Mouse (Mus musculus): ENCODE measurements around the gene Olfr1160. TPM values are rescaled to one million over a fixed set of nuclear protein-coding genes. Genes with fewer than 3 reads are reported as not detected.

The Olfr1160 gene
- polyA plus RNA-seq (2015; fragmentation: Nextera tagmentation; extraction: Ambion mirVana): not detected in 2 replicates

GRCm38 (mm10) chr2:88007515-88008318 is at the start of gene Olfr1160:
Gene Olfr1160, minus strand, starts transcription at chr2:88008268.

GRCm38 (mm10) chr2:88051029-88051428 is 43.0 kb upstream of the Olfr1160 start, which contains the start of gene Olfr1162:
Gene Olfr1162, minus strand, starts transcription at chr2:88051129.

GRCm38 (mm10) chr2:88037599-88037998 is 29.5 kb upstream of the Olfr1160 start, which contains the start of gene Olfr73:
Gene Olfr73, minus strand, starts transcription at chr2:88037699.

GRCm38 (mm10) chr2:88022474-88022873 is 14.4 kb upstream of the Olfr1160 start, which contains the start of gene Olfr1161:
Gene Olfr1161, plus strand, starts transcription at chr2:88022774.

GRCm38 (mm10) chr2:87989813-87990212 is 18.3 kb downstream of the Olfr1160 start, which contains the start of gene Olfr1158:
Gene Olfr1158, plus strand, starts transcription at chr2:87990113.

GRCm38 (mm10) chr2:87974563-87974962 is 33.5 kb downstream of the Olfr1160 start, which contains the start of gene Olfr74:
Gene Olfr74, minus strand, starts transcription at chr2:87974663.

GRCm38 (mm10) chr2:87968199-87968598 is 39.9 kb downstream of the Olfr1160 start, which contains the start of gene Olfr1157:
Gene Olfr1157, minus strand, starts transcription at chr2:87968299.

GRCm38 (mm10) chr2:87953000-87953399 is 55.1 kb downstream of the Olfr1160 start, which contains the start of gene Olfr1156:
Gene Olfr1156, minus strand, starts transcription at chr2:87953100.

Other genes starting within 250 kb of the Olfr1160 start
- gene Olfr152, start 228.8 kb downstream of the Olfr1160 start, polyA plus RNA-seq (2015; fragmentation: Nextera tagmentation; extraction: Ambion mirVana): not detected in 2 replicates
- gene Olfr1143, start 207.7 kb downstream of the Olfr1160 start, polyA plus RNA-seq (2015; fragmentation: Nextera tagmentation; extraction: Ambion mirVana): not detected in 2 replicates
- gene Olfr1145, start 198.4 kb downstream of the Olfr1160 start, polyA plus RNA-seq (2015; fragmentation: Nextera tagmentation; extraction: Ambion mirVana): not detected in 2 replicates
- gene Olfr1148, start 177.7 kb downstream of the Olfr1160 start, polyA plus RNA-seq (2015; fragmentation: Nextera tagmentation; extraction: Ambion mirVana): not detected in 2 replicates
- not detected in 2 replicates for gene Olfr1150-ps1, start 164.3 kb downstream of the Olfr1160 start, polyA plus RNA-seq (2015; fragmentation: Nextera tagmentation; extraction: Ambion mirVana)
- gene Olfr1151, start 152.4 kb downstream of the Olfr1160 start, polyA plus RNA-seq (2015; fragmentation: Nextera tagmentation; extraction: Ambion mirVana): not detected in 2 replicates
- gene Olfr1152, start 141.8 kb downstream of the Olfr1160 start, polyA plus RNA-seq (2015; fragmentation: Nextera tagmentation; extraction: Ambion mirVana): not detected in 2 replicates
- not detected in 2 replicates for gene Olfr1153, start 113.3 kb downstream of the Olfr1160 start, polyA plus RNA-seq (2015; fragmentation: Nextera tagmentation; extraction: Ambion mirVana)
- not detected in 2 replicates for gene Olfr1154, start 103.1 kb downstream of the Olfr1160 start, polyA plus RNA-seq (2015; fragmentation: Nextera tagmentation; extraction: Ambion mirVana)
- not detected in 2 replicates for gene Olfr1155, start 63.1 kb downstream of the Olfr1160 start, polyA plus RNA-seq (2015; fragmentation: Nextera tagmentation; extraction: Ambion mirVana)
- not detected in 2 replicates for gene Olfr1156, start 55.2 kb downstream of the Olfr1160 start, polyA plus RNA-seq (2015; fragmentation: Nextera tagmentation; extraction: Ambion mirVana)
- not detected in 2 replicates for gene Olfr1157, start 40.0 kb downstream of the Olfr1160 start, polyA plus RNA-seq (2015; fragmentation: Nextera tagmentation; extraction: Ambion mirVana)
- gene Olfr74, start 33.6 kb downstream of the Olfr1160 start, polyA plus RNA-seq (2015; fragmentation: Nextera tagmentation; extraction: Ambion mirVana): not detected in 2 replicates
- not detected in 2 replicates for gene Olfr1158, start 18.2 kb downstream of the Olfr1160 start, polyA plus RNA-seq (2015; fragmentation: Nextera tagmentation; extraction: Ambion mirVana)
- gene Olfr1161, start 14.5 kb upstream of the Olfr1160 start, polyA plus RNA-seq (2015; fragmentation: Nextera tagmentation; extraction: Ambion mirVana): not detected in 2 replicates
- not detected in 2 replicates for gene Olfr73, start 29.4 kb upstream of the Olfr1160 start, polyA plus RNA-seq (2015; fragmentation: Nextera tagmentation; extraction: Ambion mirVana)
- not detected in 2 replicates for gene Olfr1162, start 42.9 kb upstream of the Olfr1160 start, polyA plus RNA-seq (2015; fragmentation: Nextera tagmentation; extraction: Ambion mirVana)
- not detected in 2 replicates for gene Olfr1163, start 63.6 kb upstream of the Olfr1160 start, polyA plus RNA-seq (2015; fragmentation: Nextera tagmentation; extraction: Ambion mirVana)
- gene Olfr1164, start 85.7 kb upstream of the Olfr1160 start, polyA plus RNA-seq (2015; fragmentation: Nextera tagmentation; extraction: Ambion mirVana): not detected in 2 replicates
- gene Olfr1166, start 120.0 kb upstream of the Olfr1160 start, polyA plus RNA-seq (2015; fragmentation: Nextera tagmentation; extraction: Ambion mirVana): not detected in 2 replicates
- gene Olfr1167, start 146.9 kb upstream of the Olfr1160 start, polyA plus RNA-seq (2015; fragmentation: Nextera tagmentation; extraction: Ambion mirVana): not detected in 2 replicates
- not detected in 2 replicates for gene Olfr1168, start 173.6 kb upstream of the Olfr1160 start, polyA plus RNA-seq (2015; fragmentation: Nextera tagmentation; extraction: Ambion mirVana)
- gene Olfr1170, start 220.1 kb upstream of the Olfr1160 start, polyA plus RNA-seq (2015; fragmentation: Nextera tagmentation; extraction: Ambion mirVana): not detected in 2 replicates

Data from skeletal muscle tissue, postnatal 0 days (tissue).